Mouse (Mus musculus) MEL (cell line): ENCODE measurements around the gene Oas1d. TPM values are rescaled to one million over a fixed set of nuclear protein-coding genes. Genes with fewer than 3 reads are reported as not detected.

Experiments used
- polyA plus RNA-seq, 2 experiments: library from polyadenylated mRNA; stranded (reverse) in 1 of 2; unstranded in 1 of 2; fragments of >175 nt in 1 of 2; fragments of >200 nt in 1 of 2; gene quantifications; 2 replicates each; pipeline versions ENCODE4 v1.2.1 to v1.2.4; 2012; ENCODE audit warnings: low replicate concordance in 2 of 2, low read depth in 1 of 2; ENCODE audit not compliant: insufficient read length in 2 of 2, insufficient read depth in 1 of 2, missing spikeins in 1 of 2
- total RNA-seq: library from RNA; depleted of rRNA; stranded (reverse); fragments of 300-350 nt; gene quantifications from 2 replicates; pipeline ENCODE4 v1.2.3, GENCODE M21; 2012; rRNA removed

The Oas1d gene
- total and polyA plus RNA-seq, 3 experiments: not detected

Other genes with a start within 250 kb of the Oas1d start
- gene Dtx1, start 202.6 kb upstream of the Oas1d start, total RNA-seq: 0.12 and 0.13 TPM in 2 replicates
- gene Dtx1, start 202.6 kb upstream of the Oas1d start, polyA plus RNA-seq: under 1 TPM in 1 of 2 experiments, not detected in 1; 0.63 TPM
- 0.49 and 0.96 TPM in 2 replicates for gene Oas2, start 164.7 kb upstream of the Oas1d start, total RNA-seq
- gene Oas2, start 164.7 kb upstream of the Oas1d start, polyA plus RNA-seq: 1 to 10 TPM in 1 of 2 experiments, not detected in 1; 5.2 TPM
- 1.6 and 1.9 TPM in 2 replicates for gene Oas3, start 136.9 kb upstream of the Oas1d start, total RNA-seq
- gene Oas3, start 136.9 kb upstream of the Oas1d start, polyA plus RNA-seq: 1 to 10 TPM in 1 of 2 experiments, not detected in 1; 4.0 TPM
- gene Oas1e, start 119.0 kb upstream of the Oas1d start, total RNA-seq: not detected in 2 replicates
- not detected for gene Oas1e, start 119.0 kb upstream of the Oas1d start, polyA plus RNA-seq
- 0.65 and 0.85 TPM in 2 replicates for gene Oas1c, start 102.0 kb upstream of the Oas1d start, total RNA-seq
- gene Oas1c, start 102.0 kb upstream of the Oas1d start, polyA plus RNA-seq: 1 to 10 TPM in 1 of 2 experiments, not detected in 1; 1.8 TPM
- gene Oas1f, start 67.2 kb upstream of the Oas1d start, total RNA-seq: not detected in 2 replicates
- gene Oas1f, start 67.2 kb upstream of the Oas1d start, polyA plus RNA-seq: not detected
- not detected in 2 replicates for gene Oas1h, start 53.1 kb upstream of the Oas1d start, total RNA-seq
- gene Oas1h, start 53.1 kb upstream of the Oas1d start, polyA plus RNA-seq: not detected
- not detected in 2 replicates for gene Oas1g, start 26.9 kb upstream of the Oas1d start, total RNA-seq
- not detected for gene Oas1g, start 26.9 kb upstream of the Oas1d start, polyA plus RNA-seq
- 0.15 TPM in 1 of 2 replicates, not detected in the other for gene Oas1a, start 7.0 kb upstream of the Oas1d start, total RNA-seq
- under 1 TPM in 1 of 2 experiments, not detected in 1; 0.17 TPM for gene Oas1a, start 7.0 kb upstream of the Oas1d start, polyA plus RNA-seq
- not detected in 2 replicates for gene Rph3a, start 95.6 kb downstream of the Oas1d start, total RNA-seq
- not detected for gene Rph3a, start 95.6 kb downstream of the Oas1d start, polyA plus RNA-seq